Mouse (Mus musculus): ENCODE data around the gene Gmpr.
A peak's percentile ranks its signal among the peaks of the same experiment; 100 is the strongest.

Gene Gmpr

DNA sequence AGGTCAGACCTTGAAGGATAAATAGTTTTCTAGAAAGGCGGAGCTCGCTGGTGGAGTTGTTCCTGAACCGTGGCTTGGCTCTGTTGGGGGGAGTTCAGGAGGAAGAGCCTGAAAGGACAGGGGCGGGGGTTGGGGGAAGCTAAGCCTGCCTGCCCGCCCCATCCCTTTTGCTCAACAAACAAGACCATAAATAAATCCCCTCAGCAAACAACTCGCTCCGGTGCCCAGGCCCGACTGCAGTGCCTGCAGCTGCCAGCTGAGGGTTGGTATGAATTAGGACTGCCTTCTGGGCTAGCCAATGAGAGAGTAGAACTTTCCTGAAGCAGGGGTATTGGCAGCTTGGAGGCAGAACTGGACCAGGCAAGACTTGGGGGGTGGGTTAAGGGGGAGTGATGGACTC, 1.3 kb downstream of the Gmpr start:
- peak; percentile 38 for DNase-seq

DNA sequence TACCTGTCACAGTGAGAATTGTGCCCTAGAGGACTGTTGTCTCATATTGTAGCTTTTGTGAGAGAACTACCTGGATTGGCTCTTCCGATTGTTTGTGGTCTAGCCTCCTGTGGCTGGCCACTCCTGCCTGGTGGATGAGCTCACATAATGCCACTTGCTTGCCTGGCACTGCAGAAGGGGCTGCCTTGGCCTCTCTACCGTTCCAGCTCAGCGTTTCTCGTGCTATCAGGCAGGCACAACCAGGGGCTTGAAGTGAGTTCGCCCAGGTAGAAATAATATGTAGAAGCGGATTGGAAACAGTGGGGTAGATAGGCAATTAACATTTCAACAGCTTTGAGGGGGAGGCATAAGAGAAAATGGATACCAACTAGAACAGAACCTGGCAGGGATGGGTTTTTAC, 2.1 kb downstream of the Gmpr start:
- DNase-seq = no peak

- no peak for DNase-seq
Measured at GRCm38 (mm10) chr13:45511706-45512435, 4.6 kb downstream of the Gmpr start.

- DNase-seq = no peak
Measured at GRCm38 (mm10) chr13:45512531-45512930, 5.3 kb downstream of the Gmpr start.

GRCm38 (mm10) chr13:45513009-45513984, 6.1 kb downstream of the Gmpr start:
- DNase-seq = no peak

DNA sequence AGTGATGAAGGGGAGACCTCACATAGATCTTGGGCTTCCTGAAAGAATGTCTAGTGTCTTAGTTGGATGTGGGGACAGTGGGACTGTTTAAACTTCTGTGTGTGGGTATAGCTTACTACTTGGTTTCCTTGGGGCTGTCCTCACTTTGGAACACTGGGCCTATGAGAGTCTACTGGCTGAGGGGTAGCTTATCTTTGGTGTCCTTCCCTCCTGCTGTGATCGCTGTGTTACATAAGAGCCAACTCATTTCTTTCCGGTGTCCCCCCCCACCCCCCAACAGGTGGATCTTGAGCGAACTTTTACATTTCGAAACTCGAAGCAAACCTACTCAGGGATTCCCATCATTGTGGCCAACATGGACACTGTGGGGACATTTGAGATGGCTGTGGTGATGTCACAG, 6.9 kb downstream of the Gmpr start:
- DNase-seq = no peak

GRCm38 (mm10) chr13:45514832-45515422, 7.7 kb downstream of the Gmpr start:
- no peak for DNase-seq

DNA sequence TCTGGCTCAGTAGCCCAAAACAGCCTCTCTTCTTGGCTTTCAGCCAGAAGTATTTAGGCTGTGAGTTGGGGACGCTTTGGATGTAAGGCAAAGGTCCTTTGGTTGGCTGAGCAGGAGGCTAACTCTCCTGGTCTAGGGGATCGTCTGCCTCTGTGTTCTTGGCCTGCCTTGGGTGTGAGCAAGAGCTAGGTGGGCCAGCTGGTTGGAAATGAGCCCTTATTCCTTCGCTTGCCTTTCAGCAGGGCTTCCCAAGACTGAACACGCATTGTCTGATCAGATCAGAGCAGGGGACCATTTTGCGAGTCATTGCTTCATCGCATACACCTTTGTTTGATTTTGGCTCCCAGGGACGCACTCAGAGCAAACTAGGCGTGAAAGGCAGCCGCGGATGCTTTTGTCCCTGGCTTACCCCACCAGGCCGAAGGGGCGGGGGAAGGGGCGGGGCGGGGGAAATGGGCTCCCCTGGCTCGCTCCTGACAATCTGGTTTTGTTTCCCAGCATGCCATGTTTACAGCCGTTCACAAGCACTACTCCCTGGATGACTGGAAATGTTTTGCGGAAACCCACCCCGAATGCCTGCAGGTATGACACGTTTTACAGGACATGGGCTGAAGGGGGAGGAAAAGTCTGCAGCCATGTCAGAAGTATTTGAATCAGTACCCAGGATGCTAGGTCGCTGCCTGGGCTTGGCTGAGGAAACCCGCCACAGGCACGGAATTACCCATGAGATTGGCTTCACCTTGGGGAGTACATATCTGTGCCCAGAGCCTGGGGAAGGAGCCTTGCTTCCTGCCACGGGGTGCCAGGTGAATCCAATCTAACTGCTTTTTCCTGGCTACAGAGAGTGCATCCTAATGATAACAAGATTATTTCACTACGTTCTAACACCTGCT, 9.5 kb downstream of the Gmpr start:
- DNase-seq = no peak

DNA sequence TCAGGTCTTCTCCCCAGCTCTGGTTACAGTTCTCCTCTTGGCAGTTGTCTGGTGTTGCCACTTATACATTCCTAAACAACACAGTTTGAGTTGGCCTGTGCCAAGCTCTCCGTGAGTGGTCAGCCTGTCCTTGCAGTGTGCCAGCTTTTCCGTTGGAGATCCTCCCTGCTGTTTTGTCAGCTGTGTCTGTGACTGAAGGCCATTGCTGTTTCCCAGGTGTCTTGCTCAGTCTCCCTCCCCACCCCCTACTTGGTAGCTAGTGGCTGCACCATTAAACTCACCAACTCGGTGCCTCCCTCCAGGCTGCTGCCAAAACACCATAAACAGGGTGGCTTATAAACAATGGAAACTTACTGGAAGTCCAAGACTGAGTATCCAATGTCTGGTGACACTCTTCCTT, 17.1 kb downstream of the Gmpr start:
- no peak for DNase-seq

DNA sequence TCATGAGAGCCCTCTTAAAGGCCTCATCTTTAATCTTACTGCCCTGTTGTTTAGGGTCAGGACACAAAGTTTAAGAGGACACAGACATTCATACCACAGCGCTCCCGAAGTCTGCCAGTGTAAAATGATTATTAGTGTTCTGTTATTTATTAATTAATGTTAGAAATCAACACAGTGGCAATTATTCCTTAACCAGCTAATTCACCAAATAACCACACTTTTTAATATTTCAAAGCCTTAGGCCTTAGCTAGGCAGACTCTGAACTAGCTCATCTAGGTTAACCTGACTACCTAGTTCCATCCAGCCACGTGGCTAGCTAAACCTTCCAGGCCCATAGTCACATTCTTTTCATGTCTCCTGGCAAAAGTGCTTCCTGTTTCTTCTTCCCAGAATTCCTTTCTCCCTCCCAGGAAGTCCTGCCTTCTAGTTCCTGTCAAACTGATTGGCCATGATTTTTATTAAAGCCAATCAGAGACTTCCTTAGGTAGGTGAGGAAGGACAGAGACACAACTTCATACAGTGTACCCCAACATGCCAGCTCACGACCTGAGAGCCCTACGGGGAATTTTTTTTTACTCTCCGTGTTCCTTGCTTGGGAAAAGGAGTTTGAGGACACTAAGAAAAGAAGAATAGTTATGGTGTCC, 17.7 kb downstream of the Gmpr start:
- no peak for DNase-seq

GRCm38 (mm10) chr13:45526230-45526629, 19.0 kb downstream of the Gmpr start:
- no peak for DNase-seq

DNA sequence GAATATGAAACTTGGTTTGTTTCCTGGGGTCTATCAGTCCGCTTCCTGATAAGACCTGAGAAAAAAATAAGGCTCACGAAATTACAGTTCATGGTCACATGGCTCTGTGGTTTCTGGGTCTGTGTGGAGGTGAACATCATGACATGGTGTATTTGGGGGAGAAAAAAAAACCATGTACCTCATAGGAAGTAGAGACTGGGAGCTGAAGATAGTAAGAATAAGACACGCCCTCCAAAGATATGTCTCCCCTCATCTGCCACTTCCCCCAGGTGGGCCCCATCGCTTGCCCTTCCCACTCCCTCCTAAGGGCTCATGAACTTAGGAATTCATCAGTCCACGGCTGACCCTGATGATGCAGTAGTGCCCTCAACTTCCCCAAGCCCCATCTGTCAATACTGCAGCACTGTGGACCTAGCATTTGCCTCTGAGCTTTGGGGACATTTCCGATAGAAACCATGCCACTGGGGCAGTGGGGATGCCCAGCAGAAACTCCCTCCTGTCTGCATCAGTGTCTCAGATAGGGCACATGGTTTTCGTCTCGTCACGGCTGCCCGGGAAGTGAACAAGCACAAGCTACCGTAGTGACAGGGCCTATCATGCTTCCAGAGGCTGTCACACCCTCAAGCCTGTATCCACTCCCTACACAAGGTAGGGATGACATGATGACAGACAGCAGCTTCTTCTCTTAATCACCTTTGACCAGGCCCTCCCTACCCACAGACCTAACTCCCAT, 20.2 kb downstream of the Gmpr start:
- no peak for DNase-seq

- no peak for DNase-seq
Measured at GRCm38 (mm10) chr13:45528787-45529186, 21.5 kb downstream of the Gmpr start.

- no peak for DNase-seq
Measured at GRCm38 (mm10) chr13:45530754-45531153, 23.5 kb downstream of the Gmpr start.

GRCm38 (mm10) chr13:45535731-45536453, 28.6 kb downstream of the Gmpr start:
- no peak for DNase-seq

GRCm38 (mm10) chr13:45537110-45537509, 29.9 kb downstream of the Gmpr start:
- no peak for DNase-seq

DNA sequence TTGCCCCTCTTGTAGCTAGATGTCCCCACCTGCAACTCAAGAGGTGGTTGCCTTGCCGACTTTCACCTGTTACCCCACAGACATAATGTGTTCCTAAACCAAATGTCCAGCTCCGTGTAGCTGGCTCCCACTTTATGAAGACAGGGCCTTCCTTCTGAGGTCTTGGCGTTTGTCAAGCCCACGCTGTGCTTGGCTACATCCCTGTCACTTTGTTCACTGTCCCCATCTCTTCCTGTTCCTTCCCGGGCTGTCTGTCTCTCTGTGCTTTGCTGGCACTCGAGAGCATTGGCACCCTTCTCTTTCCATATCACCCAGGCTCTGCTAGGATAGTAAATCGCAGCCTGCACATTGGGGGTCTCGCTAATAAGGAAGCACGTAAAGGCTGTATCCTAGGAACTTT, 30.8 kb downstream of the Gmpr start:
- DNase-seq = no peak

- DNase-seq = no peak
Measured at GRCm38 (mm10) chr13:45538532-45539204, 31.4 kb downstream of the Gmpr start.

DNA sequence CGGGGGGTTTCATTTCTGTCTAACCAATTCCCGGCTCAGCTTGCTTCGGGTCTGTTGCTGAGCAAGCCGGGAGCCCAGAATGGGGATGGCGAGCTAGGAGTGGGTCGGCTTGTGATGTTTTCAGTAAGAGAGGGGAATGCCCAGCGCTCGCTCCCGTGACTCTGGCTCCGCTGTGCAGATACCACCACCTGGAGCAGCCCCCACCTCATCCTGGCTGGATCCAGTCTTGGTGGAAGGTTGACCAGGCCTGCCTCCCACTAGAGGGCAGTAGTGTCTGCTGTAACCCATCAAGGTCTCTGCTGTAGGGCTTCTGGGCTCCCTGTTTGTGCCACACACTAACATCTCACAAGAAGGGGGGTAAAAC, 31.9 kb downstream of the Gmpr start:
- DNase-seq = peak; percentile 49

DNA sequence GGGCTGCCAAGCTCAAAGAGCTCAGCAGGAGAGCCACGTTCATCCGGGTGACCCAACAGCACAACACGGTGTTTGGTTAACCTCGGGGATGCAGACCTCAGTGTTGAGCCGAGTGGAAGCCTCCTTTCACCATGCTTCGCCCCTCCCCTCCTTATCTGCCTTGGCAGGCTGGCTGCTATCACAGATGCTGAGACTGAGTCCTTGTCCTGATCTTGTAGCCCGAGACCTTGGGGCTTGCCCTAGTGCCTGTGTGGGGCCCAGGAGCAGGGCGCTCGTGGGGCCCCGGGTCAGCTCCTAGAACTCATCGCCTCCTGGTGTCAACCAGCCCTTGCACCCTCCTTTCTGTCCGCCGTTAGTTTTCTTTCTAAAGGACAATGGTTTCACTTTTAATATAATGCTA, 38.7 kb downstream of the Gmpr start:
- no peak for DNase-seq
